Mouse (Mus musculus) testis, adult 2 months (tissue): ENCODE results near the gene Slc15a1.

Source experiments
- CTCF ChIP-seq: fragments of 200-500 bp; IDR thresholded peaks from 2 replicates; pipeline ENCODE4 v1.5.1; 2012; ENCODE audit warnings: low read depth, mild to moderate bottlenecking, inconsistent platforms, low read length, moderate library complexity; ENCODE audit not compliant: control insufficient read depth, insufficient read depth, insufficient replicate concordance
- POLR2A ChIP-seq: fragments of 200-500 bp; IDR thresholded peaks from 2 replicates; pipeline ENCODE4 v1.6.1; 2012; ENCODE audit warnings: low read depth, mild to moderate bottlenecking, inconsistent platforms, low read length, moderate library complexity; ENCODE audit not compliant: control insufficient read depth

- no peak for TF ChIP-seq POLR2A
- no peak for TF ChIP-seq CTCF
Observed at GRCm38 (mm10) chr14:121549834-121550233, 44.8 kb upstream of the Slc15a1 start.
